Mouse (Mus musculus): Measurements from ENCODE around the gene Ccdc63. TPM values are rescaled to one million over a fixed set of nuclear protein-coding genes. Genes with fewer than 3 reads are reported as not detected.

The Ccdc63 gene
- polyA plus RNA-seq, 1 experiment from 2014 or later: 0.43 TPM

DNA sequence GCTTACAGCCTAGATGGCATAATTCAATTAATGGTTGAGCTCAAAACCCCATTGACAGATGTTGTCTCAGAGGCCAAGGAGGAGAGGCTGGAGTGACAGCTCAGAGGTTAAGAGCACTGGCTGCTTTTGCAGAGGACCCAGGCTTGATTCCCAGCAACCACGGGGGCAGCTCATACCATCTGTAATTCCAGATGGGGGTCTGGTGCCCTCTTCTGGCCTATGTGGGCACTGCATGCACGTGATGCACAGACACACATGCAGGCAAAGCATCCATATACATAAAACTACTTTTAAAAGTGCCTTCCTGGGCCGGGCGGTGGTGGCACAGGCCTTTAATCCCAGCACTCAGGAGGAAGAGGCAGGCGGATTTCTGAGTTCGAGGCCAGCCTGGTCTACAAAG is 24.4 kb downstream of the Ccdc63 start:
- Histone ChIP-seq H3K9me3 (ENCODE audit: control insufficient read depth, low read length) (no peaks in the 10 kb centered on the region), H3K9ac (ENCODE audit: low read depth, low read length) (no peak overlapping the region), H3K27ac (replicated peaks; ENCODE audit: low read depth, low read length) (no peak overlapping the region), H3K4me3 (ENCODE audit: low read depth, low read length) (no peak overlapping the region), H3K4me1 (ENCODE audit: control insufficient read depth, insufficient read depth, low read length) (no peaks in the 10 kb centered on the region), H3K36me3 (ENCODE audit: control insufficient read depth, insufficient read depth, low read length) (no peaks in the 10 kb centered on the region), H3K27me3 (replicated peaks; ENCODE audit: control insufficient read depth, insufficient read depth, low read length) (no peaks in the 10 kb centered on the region), H3K4me2 (ENCODE audit: low read depth, low read length) (no peak overlapping the region)
- no peak for ATAC-seq (ENCODE audit: low read depth)
- no peak for DNase-seq (ENCODE audit: low spot score)
- 67% methylated on average over 6 of the region's 6 CpGs for WGBS

GRCm38 (mm10) chr5:122115266-122115763 is 25.3 kb downstream of the Ccdc63 start:
- Histone ChIP-seq H3K4me2 (ENCODE audit: low read depth, low read length) (no peak overlapping the region), H3K9me3 (ENCODE audit: control insufficient read depth, low read length) (no peaks in the 10 kb centered on the region), H3K36me3 (ENCODE audit: control insufficient read depth, insufficient read depth, low read length) (no peaks in the 10 kb centered on the region), H3K27me3 (replicated peaks; ENCODE audit: control insufficient read depth, insufficient read depth, low read length) (no peaks in the 10 kb centered on the region), H3K4me3 (ENCODE audit: low read depth, low read length) (no peak overlapping the region), H3K9ac (ENCODE audit: low read depth, low read length) (no peak overlapping the region), H3K4me1 (ENCODE audit: control insufficient read depth, insufficient read depth, low read length) (no peaks in the 10 kb centered on the region), H3K27ac (replicated peaks; ENCODE audit: low read depth, low read length) (no peak overlapping the region)
- 92% methylated on average over 9 of the region's 9 CpGs for WGBS
- no peak for ATAC-seq (ENCODE audit: low read depth)
- no peak for DNase-seq (ENCODE audit: low spot score)

DNA sequence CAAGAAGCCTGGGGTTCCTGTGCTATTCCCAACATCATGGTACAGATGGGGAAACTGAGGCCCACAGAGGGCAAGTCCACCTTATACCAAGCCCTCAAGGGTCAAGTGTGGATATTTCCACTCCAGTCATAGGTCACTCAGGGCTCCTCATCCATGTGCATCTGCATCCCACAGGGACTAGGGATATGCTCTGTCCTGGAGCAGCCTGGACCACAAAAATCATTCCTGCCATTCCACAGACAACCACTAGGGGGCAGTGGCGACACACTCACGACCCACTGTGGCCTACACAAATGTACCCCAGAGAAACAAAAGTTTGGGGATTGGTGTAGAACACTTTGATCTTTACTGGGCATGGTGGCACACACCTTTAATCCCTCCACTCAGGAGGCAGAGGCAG is 26.4 kb downstream of the Ccdc63 start:
- no peaks in the 10 kb centered on the region for H3K4me1 ChIP-seq (ENCODE audit: control insufficient read depth, insufficient read depth, low read length)
- DNase-seq (ENCODE audit: low spot score): no peak
- 0% methylated on average over 2 of the region's 2 CpGs for WGBS

DNA sequence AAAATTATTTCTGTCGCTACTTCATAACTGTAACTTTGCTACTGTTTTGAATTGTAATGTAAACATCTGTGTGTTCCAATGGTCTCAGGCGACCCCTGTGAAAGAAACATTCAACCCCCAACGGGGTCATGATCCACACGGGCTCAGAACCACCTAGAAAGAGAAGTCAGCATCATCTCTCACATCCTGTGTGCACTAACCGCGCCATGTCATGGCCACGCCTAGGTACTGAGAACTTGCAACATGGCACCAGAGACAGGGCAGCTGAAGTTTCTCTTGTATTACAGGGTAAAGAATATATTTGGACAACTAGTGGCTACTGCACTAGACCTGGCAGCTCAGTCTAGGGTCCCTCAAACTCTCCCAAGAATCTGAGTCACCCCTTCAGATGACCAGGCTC is 27.2 kb downstream of the Ccdc63 start:
- Histone ChIP-seq H3K9me3 (ENCODE audit: control insufficient read depth, low read length) (no peaks in the 10 kb centered on the region), H3K27ac (replicated peaks; ENCODE audit: low read depth, low read length) (no peak overlapping the region), H3K36me3 (ENCODE audit: control insufficient read depth, insufficient read depth, low read length) (no peaks in the 10 kb centered on the region), H3K27me3 (replicated peaks; ENCODE audit: control insufficient read depth, insufficient read depth, low read length) (no peaks in the 10 kb centered on the region), H3K9ac (ENCODE audit: low read depth, low read length) (no peak overlapping the region), H3K4me2 (ENCODE audit: low read depth, low read length) (no peak overlapping the region), H3K4me1 (ENCODE audit: control insufficient read depth, insufficient read depth, low read length) (no peaks in the 10 kb centered on the region), H3K4me3 (ENCODE audit: low read depth, low read length) (no peak overlapping the region)
- no peak for ATAC-seq (ENCODE audit: low read depth)
- DNase-seq (ENCODE audit: low spot score): no peak
- 66% methylated on average over 7 of the region's 7 CpGs for WGBS

More for the DNA sequence above, 26.4 kb downstream of the Ccdc63 start:
- no peak overlapping the region for H3K27ac ChIP-seq (replicated peaks; ENCODE audit: low read depth, low read length)
- no peaks in the 10 kb centered on the region for H3K36me3 ChIP-seq (ENCODE audit: control insufficient read depth, insufficient read depth, low read length)
- H3K9me3 ChIP-seq (ENCODE audit: control insufficient read depth, low read length): no peaks in the 10 kb centered on the region
- H3K4me3 ChIP-seq (ENCODE audit: low read depth, low read length): no peak overlapping the region
- ATAC-seq (ENCODE audit: low read depth): peak; percentile 41
- no peak overlapping the region for H3K4me2 ChIP-seq (ENCODE audit: low read depth, low read length)
- H3K9ac ChIP-seq (ENCODE audit: low read depth, low read length): no peak overlapping the region
- H3K27me3 ChIP-seq (replicated peaks; ENCODE audit: control insufficient read depth, insufficient read depth, low read length): no peaks in the 10 kb centered on the region

DNA sequence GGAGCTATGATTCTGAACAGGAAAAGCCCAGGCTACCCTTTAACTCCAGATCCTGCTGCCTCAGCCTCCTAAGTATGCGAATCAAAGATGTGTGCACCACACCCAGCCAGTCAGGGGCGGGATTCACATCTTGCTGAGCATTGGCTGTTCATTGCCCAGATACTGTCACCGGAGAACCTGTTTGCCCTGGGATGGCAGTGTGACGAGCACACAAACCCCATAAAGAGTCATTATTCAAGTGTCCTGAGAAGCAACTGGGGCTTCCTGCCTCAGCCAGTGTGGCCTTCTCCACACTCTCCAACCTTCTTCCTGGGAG is 28.7 kb downstream of the Ccdc63 start:
- Histone ChIP-seq H3K27ac (replicated peaks; ENCODE audit: low read depth, low read length) (no peak overlapping the region), H3K36me3 (ENCODE audit: control insufficient read depth, insufficient read depth, low read length) (no peaks in the 10 kb centered on the region), H3K9me3 (ENCODE audit: control insufficient read depth, low read length) (no peaks in the 10 kb centered on the region), H3K27me3 (replicated peaks; ENCODE audit: control insufficient read depth, insufficient read depth, low read length) (no peaks in the 10 kb centered on the region), H3K4me2 (ENCODE audit: low read depth, low read length) (no peak overlapping the region), H3K4me3 (ENCODE audit: low read depth, low read length) (no peak overlapping the region), H3K9ac (ENCODE audit: low read depth, low read length) (no peak overlapping the region), H3K4me1 (ENCODE audit: control insufficient read depth, insufficient read depth, low read length) (no peaks in the 10 kb centered on the region)
- ATAC-seq (ENCODE audit: low read depth) (no peak), DNase-seq (ENCODE audit: low spot score) (no peak)
- WGBS: 48% methylated on average over 4 of the region's 4 CpGs

DNA sequence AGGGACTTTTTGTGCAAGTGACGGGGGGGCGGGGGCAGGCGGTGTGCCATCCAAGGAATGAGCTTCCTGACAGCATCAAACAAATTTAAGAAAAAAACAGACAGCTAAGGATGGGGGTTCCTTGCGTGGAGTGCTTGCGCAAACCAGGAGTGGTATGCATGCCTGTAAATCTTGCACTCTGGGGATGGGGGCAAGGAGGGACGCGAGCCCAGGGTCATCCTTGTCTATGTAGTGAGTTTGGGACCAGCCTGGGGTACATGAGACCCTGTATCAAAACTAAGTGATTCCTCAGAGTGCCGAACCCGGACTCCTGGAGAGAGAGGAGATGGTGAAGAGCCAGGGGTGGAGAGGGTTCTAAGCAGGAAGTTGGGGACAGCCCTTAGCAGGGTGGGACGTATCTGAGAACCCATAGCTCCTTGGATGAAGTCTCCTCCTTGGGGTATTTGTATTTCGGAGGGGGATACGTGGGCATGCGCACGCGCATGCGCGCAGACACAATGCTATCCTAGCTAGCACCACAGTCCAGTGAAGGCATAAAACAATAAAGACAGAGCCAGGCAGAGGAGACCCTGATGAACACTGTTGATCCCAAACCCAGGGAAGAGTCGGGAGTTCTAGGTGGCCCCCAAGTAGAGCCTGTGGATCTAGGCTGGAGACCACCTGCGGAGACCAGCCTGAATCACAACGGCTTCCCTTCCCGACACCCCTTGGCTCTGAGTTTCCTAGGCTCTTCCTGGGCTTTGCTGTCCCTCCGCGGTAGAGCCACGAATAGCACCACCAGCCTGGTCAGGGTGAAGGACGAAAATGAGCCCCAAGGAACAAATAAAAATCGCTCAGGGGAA is 29.3 kb downstream of the Ccdc63 start:
- Histone ChIP-seq H3K27ac (replicated peaks; ENCODE audit: low read depth, low read length) (no peak overlapping the region), H3K36me3 (ENCODE audit: control insufficient read depth, insufficient read depth, low read length) (no peaks in the 10 kb centered on the region), H3K4me2 (ENCODE audit: low read depth, low read length) (peak overlapping the region; percentile 18; the same call in 1 of the 2 replicates), H3K4me1 (ENCODE audit: control insufficient read depth, insufficient read depth, low read length) (no peaks in the 10 kb centered on the region), H3K9ac (ENCODE audit: low read depth, low read length) (no peak overlapping the region), H3K4me3 (ENCODE audit: low read depth, low read length) (no peak overlapping the region), H3K9me3 (ENCODE audit: control insufficient read depth, low read length) (no peaks in the 10 kb centered on the region), H3K27me3 (replicated peaks; ENCODE audit: control insufficient read depth, insufficient read depth, low read length) (no peaks in the 10 kb centered on the region)
- no peak for DNase-seq (ENCODE audit: low spot score)
- WGBS: 68% methylated on average over 26 of the region's 26 CpGs
- no peak for ATAC-seq (ENCODE audit: low read depth)

DNA sequence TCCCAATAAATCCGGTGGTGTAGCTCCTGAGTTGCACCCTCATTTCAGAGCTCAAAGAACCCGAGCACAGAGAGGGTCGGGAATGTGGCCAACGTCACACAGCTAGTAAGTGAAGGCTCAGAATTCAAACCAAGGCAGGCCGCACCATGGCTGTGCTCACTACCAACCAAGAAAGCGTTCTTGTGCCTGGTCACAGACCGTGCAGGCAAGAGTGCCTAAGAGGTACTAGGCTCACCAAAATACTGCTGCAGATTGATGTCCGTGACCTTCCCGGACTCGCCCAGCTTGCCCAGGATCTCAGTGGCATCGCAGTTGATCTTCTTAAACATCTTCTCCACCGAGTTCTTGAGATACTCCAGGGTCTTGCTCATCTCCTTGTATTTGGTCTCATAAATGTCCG is 30.0 kb downstream of the Ccdc63 start:
- Histone ChIP-seq H3K4me1 (ENCODE audit: control insufficient read depth, insufficient read depth, low read length) (no peaks in the 10 kb centered on the region), H3K36me3 (ENCODE audit: control insufficient read depth, insufficient read depth, low read length) (no peaks in the 10 kb centered on the region), H3K9ac (ENCODE audit: low read depth, low read length) (no peak overlapping the region), H3K4me3 (ENCODE audit: low read depth, low read length) (no peak overlapping the region), H3K27ac (replicated peaks; ENCODE audit: low read depth, low read length) (no peak overlapping the region), H3K27me3 (replicated peaks; ENCODE audit: control insufficient read depth, insufficient read depth, low read length) (no peaks in the 10 kb centered on the region), H3K9me3 (ENCODE audit: control insufficient read depth, low read length) (no peaks in the 10 kb centered on the region), H3K4me2 (ENCODE audit: low read depth, low read length) (no peak overlapping the region)
- 91% methylated on average over 13 of the region's 13 CpGs for WGBS
- DNase-seq (ENCODE audit: low spot score) (no peak), ATAC-seq (ENCODE audit: low read depth) (no peak)

DNA sequence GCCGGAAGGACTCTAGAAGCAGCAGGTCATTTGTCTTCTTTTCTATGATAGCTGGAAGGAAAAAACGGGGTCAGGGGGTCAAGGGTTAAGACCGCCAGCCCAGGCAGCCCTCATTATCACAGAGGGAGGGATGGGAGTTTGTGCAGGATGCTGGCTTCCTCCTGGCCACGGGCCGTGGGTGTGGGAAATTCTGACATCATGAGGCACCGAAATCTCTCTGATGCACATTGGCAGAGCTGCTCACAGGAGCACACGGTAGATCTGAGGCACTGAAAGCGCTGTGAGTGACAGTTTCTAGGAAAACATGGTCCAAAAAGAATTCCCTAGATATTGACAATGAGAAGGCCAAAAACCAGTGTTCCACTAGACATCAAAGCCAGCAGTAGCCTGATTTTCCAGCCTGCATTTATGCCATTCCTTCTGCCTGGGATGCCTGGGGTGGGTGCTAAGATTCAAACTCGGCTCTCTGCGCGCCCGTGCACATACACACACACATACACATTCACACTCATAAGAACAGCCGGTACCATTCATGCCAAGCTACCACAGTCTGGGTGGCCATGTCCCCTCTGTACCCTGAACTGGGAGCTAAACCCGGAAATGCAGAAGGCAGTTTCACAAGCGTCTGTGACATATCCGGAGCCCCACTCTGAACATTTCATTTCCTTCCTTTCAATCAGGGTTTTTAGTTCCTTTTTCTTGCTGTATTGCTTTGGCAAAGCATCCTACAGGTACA is 31.1 kb downstream of the Ccdc63 start:
- Histone ChIP-seq H3K4me3 (ENCODE audit: low read depth, low read length) (no peak overlapping the region), H3K4me1 (ENCODE audit: control insufficient read depth, insufficient read depth, low read length) (no peaks in the 10 kb centered on the region), H3K9ac (ENCODE audit: low read depth, low read length) (no peak overlapping the region), H3K27me3 (replicated peaks; ENCODE audit: control insufficient read depth, insufficient read depth, low read length) (no peaks in the 10 kb centered on the region), H3K4me2 (ENCODE audit: low read depth, low read length) (no peak overlapping the region), H3K9me3 (ENCODE audit: control insufficient read depth, low read length) (no peaks in the 10 kb centered on the region), H3K36me3 (ENCODE audit: control insufficient read depth, insufficient read depth, low read length) (no peaks in the 10 kb centered on the region), H3K27ac (replicated peaks; ENCODE audit: low read depth, low read length) (no peak overlapping the region)
- ATAC-seq (ENCODE audit: low read depth): no peak
- DNase-seq (ENCODE audit: low spot score): no peak
- WGBS: 49% methylated on average over 16 of the region's 16 CpGs

Data from embryonic facial prominence, embryonic 14.5 days (tissue).